Mouse (Mus musculus): Measurements from ENCODE around the gene Serinc4.
A peak's percentile ranks its signal among the peaks of the same experiment; 100 is the strongest.
"Not testable (repeated sequence)": the region's sequence is repeated elsewhere in the genome, so short reads cannot be mapped to it uniquely, and the experiment has no call there.

Serinc4 gene

GRCm38 (mm10) chr2:121456692-121457642, at the start of gene Serinc4:
Gene Serinc4 (minus strand): TSS chr2:121456781.
- DNase-seq (ENCODE audit: low spot score), result peak; percentile 92

- not testable (repeated sequence) for DNase-seq (ENCODE audit: low spot score)
Observed at GRCm38 (mm10) chr2:121501550-121501949, 45.0 kb upstream of the Serinc4 start.

- DNase-seq (ENCODE audit: low spot score), result not testable (repeated sequence)
Observed at GRCm38 (mm10) chr2:121484403-121484802, 27.8 kb upstream of the Serinc4 start.

- no peak for DNase-seq (ENCODE audit: low spot score)
Observed at GRCm38 (mm10) chr2:121483576-121483975, 27.0 kb upstream of the Serinc4 start.

GRCm38 (mm10) chr2:121480916-121481315, 24.3 kb upstream of the Serinc4 start:
- not testable (repeated sequence) for DNase-seq (ENCODE audit: low spot score)

- no peak for DNase-seq (ENCODE audit: low spot score)
Observed at GRCm38 (mm10) chr2:121480498-121480897, 23.9 kb upstream of the Serinc4 start.

GRCm38 (mm10) chr2:121477491-121478266, 21.1 kb upstream of the Serinc4 start:
- no peak for DNase-seq (ENCODE audit: low spot score)

GRCm38 (mm10) chr2:121475306-121475705, 18.7 kb upstream of the Serinc4 start:
- not testable (repeated sequence) for DNase-seq (ENCODE audit: low spot score)

GRCm38 (mm10) chr2:121474180-121474535, 17.6 kb upstream of the Serinc4 start:
- DNase-seq (ENCODE audit: low spot score), result no peak

- DNase-seq (ENCODE audit: low spot score), result peak; percentile 85
Observed at GRCm38 (mm10) chr2:121473301-121474179, 17.0 kb upstream of the Serinc4 start, which contains the start of gene Mfap1b. Gene Mfap1b (minus strand): TSS chr2:121474067.

- not testable (repeated sequence) for DNase-seq (ENCODE audit: low spot score)
Observed at GRCm38 (mm10) chr2:121472783-121473182, 16.2 kb upstream of the Serinc4 start.

- DNase-seq (ENCODE audit: low spot score), result not testable (repeated sequence)
Observed at GRCm38 (mm10) chr2:121468982-121469381, 12.4 kb upstream of the Serinc4 start.

- DNase-seq (ENCODE audit: low spot score), result no peak
Observed at GRCm38 (mm10) chr2:121460071-121460470, 3.5 kb upstream of the Serinc4 start.

- DNase-seq (ENCODE audit: low spot score), result no peak
Observed at GRCm38 (mm10) chr2:121455534-121455933, 1.0 kb downstream of the Serinc4 start.

GRCm38 (mm10) chr2:121453917-121454316, 2.7 kb downstream of the Serinc4 start:
- DNase-seq (ENCODE audit: low spot score), result no peak

GRCm38 (mm10) chr2:121452990-121453389, 3.6 kb downstream of the Serinc4 start, which contains the start of gene Hypk:
Gene Hypk (plus strand): TSS chr2:121453290.
- DNase-seq (ENCODE audit: low spot score), result no peak

- DNase-seq (ENCODE audit: low spot score), result no peak
Observed at GRCm38 (mm10) chr2:121452361-121452760, 4.2 kb downstream of the Serinc4 start.

- DNase-seq (ENCODE audit: low spot score), result peak; percentile 44
Observed at GRCm38 (mm10) chr2:121450093-121450492, 6.5 kb downstream of the Serinc4 start.

- no peak for DNase-seq (ENCODE audit: low spot score)
Observed at GRCm38 (mm10) chr2:121449545-121450011, 7.0 kb downstream of the Serinc4 start.

GRCm38 (mm10) chr2:121448739-121449535, 7.6 kb downstream of the Serinc4 start, which contains the start of gene Serf2:
Gene Serf2 (plus strand): TSS chr2:121449195.
- peak; percentile 100 for DNase-seq (ENCODE audit: low spot score)

All from yolk sac, embryonic 10.5 days (tissue).